Mouse (Mus musculus): ENCODE data around the gene Zfp963. TPM values are rescaled to one million over a fixed set of nuclear protein-coding genes. Genes with fewer than 3 reads are reported as not detected.
"Not testable (repeated sequence)": the region's sequence is repeated elsewhere in the genome, so short reads cannot be mapped to it uniquely, and the experiment has no call there.

Zfp963 gene
- polyA plus RNA-seq, 1 experiment from 2014 or later, result 5.6 TPM

DNA sequence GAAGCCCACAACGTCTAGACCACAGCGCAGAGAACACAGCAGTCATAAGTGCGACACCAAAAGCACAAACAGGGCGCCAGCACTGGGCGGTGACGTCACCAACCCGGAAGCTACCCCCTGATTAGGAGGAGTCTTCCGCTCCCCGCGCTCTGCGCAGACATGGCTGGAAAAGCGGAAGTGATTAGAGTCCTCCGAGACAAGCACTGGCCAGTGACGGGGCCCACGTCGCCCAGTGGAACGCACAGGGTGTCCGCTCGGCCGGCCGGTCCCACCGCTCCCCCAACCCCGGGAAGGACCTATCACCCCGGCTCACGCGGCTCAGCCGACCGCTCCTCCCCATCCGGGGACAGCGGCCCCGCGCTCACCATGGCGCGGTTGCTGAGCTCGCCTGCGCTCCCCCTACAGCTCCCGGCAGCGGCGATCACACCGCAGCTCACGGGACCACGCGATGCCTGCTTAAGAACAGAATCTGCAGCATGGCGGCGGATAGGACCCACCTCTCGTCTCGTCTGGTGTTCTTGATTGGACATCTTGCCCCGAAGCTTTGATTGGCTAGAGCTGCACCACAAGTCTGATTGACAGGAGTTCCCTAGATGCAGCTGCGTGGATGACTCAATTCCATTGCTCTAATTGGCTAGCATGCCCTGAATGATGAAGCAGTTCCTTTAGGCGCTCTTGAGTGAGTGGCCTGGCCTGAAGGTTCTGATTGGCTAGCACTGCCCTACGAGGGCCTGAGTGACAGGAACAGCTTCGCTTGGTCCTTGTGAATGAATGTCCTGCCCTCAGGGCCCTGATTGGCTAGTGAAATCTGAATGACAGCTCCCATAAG lies 33.2 kb downstream of the Zfp963 start:
- no peaks in the 10 kb centered on the region for H3K9me3 ChIP-seq (ENCODE audit: control insufficient read depth, low read length)
- peak overlapping the region; percentile 77 for H3K4me3 ChIP-seq (ENCODE audit: low read depth, low read length)
- H3K27ac ChIP-seq (ENCODE audit: low read depth), result peak overlapping the region; percentile 100

DNA sequence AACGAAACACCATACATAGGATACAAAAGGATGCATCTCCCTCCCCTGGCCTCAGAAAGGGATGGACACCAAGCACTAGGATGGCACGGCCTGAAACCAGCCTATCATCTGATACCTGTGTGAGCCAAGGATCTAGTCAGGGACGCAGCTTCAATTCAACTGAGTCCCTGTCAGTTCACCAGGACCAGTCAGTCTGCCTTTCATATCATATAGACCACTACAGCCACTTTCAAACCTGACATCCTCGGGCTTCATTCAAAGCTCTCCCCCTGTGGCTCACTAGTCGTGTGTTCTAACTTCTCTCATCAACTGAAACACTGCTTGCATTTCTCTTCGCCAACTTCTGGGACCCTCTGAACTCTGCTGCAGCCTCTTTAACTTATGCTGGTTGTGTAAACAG lies 34.4 kb downstream of the Zfp963 start:
- peak overlapping the region; percentile 97 for H3K9ac ChIP-seq (ENCODE audit: low read length)
- H3K27me3 ChIP-seq (replicated peaks; ENCODE audit: control insufficient read depth, insufficient read depth, low read length), result no peaks in the 10 kb centered on the region
- no peaks in the 10 kb centered on the region for H3K9me3 ChIP-seq (ENCODE audit: control insufficient read depth, low read length)
- peaks cover 15% of the 10 kb centered on the region; the same call in 1 of the 2 replicates for H3K4me1 ChIP-seq (replicated peaks; ENCODE audit: control insufficient read depth, insufficient read depth, low read length)
- H3K4me3 ChIP-seq (ENCODE audit: low read depth, low read length), result peak overlapping the region; percentile 77
- peak overlapping the region; percentile 65 for H3K4me2 ChIP-seq (ENCODE audit: low read length)
- DNase-seq (ENCODE audit: low spot score), result no peak
- WGBS, result 77% methylated on average over 6 of the region's 6 CpGs
- no peak overlapping the region for H3K27ac ChIP-seq (ENCODE audit: low read depth)
- ATAC-seq (replicated peaks; ENCODE audit: low FRiP score, low TSS enrichment, low read depth), result no peak
- peaks cover 23% of the 10 kb centered on the region for H3K36me3 ChIP-seq (ENCODE audit: control insufficient read depth, insufficient read depth, low read length)

More for the DNA sequence above, 33.2 kb downstream of the Zfp963 start:
- under 1% methylated on average over 52 of the region's 52 CpGs for WGBS
- ATAC-seq (replicated peaks; ENCODE audit: low FRiP score, low TSS enrichment, low read depth) (peak; percentile 99), DNase-seq (ENCODE audit: low spot score) (peak; percentile 95)
- H3K36me3 ChIP-seq (ENCODE audit: control insufficient read depth, insufficient read depth, low read length), result peaks cover 17% of the 10 kb centered on the region
- H3K4me2 ChIP-seq (ENCODE audit: low read length), result peak overlapping the region; percentile 65
- no peaks in the 10 kb centered on the region for H3K27me3 ChIP-seq (replicated peaks; ENCODE audit: control insufficient read depth, insufficient read depth, low read length)
- H3K9ac ChIP-seq (ENCODE audit: low read length), result peak overlapping the region; percentile 97
- peaks cover 15% of the 10 kb centered on the region; the same call in 1 of the 2 replicates for H3K4me1 ChIP-seq (replicated peaks; ENCODE audit: control insufficient read depth, insufficient read depth, low read length)

DNA sequence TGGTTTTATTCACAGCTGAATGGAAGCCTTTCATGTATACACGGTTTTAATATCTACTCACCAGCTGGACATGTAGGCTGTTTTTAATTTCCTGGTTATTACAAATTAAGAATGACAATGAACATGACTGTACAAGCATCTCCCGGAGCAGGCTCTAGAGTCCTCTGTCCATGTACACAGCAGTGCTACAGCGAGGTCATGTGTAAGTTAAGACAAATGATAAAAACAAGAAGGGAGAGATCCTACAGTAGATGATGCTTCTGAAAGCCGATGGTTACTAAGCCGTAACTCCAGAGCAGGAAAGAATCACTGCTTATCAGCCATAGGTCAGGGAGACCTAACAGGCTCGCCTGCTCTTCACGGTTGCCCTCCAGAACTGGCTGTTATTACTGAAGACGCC lies 36.3 kb downstream of the Zfp963 start:
- no peak overlapping the region for H3K9ac ChIP-seq (ENCODE audit: low read length)
- no peak overlapping the region for H3K4me3 ChIP-seq (ENCODE audit: low read depth, low read length)
- no peak overlapping the region for H3K27ac ChIP-seq (ENCODE audit: low read depth)
- 86% methylated on average over 8 of the region's 8 CpGs for WGBS
- H3K27me3 ChIP-seq (replicated peaks; ENCODE audit: control insufficient read depth, insufficient read depth, low read length), result no peaks in the 10 kb centered on the region
- H3K9me3 ChIP-seq (ENCODE audit: control insufficient read depth, low read length), result no peaks in the 10 kb centered on the region
- H3K36me3 ChIP-seq (ENCODE audit: control insufficient read depth, insufficient read depth, low read length), result peaks cover 42% of the 10 kb centered on the region
- H3K4me2 ChIP-seq (ENCODE audit: low read length), result no peak overlapping the region
- DNase-seq (ENCODE audit: low spot score) (no peak), ATAC-seq (replicated peaks; ENCODE audit: low FRiP score, low TSS enrichment, low read depth) (no peak)
- H3K4me1 ChIP-seq (replicated peaks; ENCODE audit: control insufficient read depth, insufficient read depth, low read length), result peaks cover 15% of the 10 kb centered on the region; the same call in 1 of the 2 replicates

DNA sequence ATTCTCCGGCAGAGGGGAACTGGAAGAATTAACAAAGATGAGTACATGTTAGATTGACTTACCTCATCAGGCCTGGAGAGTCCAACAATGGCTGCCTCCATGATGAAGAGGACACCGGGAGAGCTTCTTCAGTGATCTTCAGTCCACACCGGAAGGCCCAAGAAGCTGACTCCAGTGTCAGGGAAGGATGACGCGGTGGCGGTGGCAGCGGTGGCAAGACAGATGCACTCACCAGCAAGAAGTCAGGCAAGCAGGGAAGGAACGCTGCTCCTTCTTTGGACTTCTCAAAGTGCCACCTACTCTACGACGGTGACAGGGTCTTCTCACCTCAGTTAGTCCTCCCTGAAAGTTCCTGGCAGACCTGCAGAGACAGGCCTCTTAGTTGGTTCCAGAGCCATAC lies 39.1 kb downstream of the Zfp963 start, which contains the start of gene Zfp869:
Zfp869 (minus strand) TSS at position 101 of the 400 bp plus-strand sequence.
- not testable (repeated sequence) for H3K9me3 ChIP-seq (ENCODE audit: control insufficient read depth, low read length); H3K4me2 ChIP-seq (ENCODE audit: low read length); H3K27me3 ChIP-seq (replicated peaks; ENCODE audit: control insufficient read depth, insufficient read depth, low read length); H3K9ac ChIP-seq (ENCODE audit: low read length); ATAC-seq (replicated peaks; ENCODE audit: low FRiP score, low TSS enrichment, low read depth); H3K4me3 ChIP-seq (ENCODE audit: low read depth, low read length); H3K27ac ChIP-seq (ENCODE audit: low read depth); DNase-seq (ENCODE audit: low spot score)
- Histone ChIP-seq H3K4me1 (replicated peaks; ENCODE audit: control insufficient read depth, insufficient read depth, low read length) (peaks cover 13% of the 10 kb centered on the region; the same call in 1 of the 2 replicates), H3K36me3 (ENCODE audit: control insufficient read depth, insufficient read depth, low read length) (peaks cover 71% of the 10 kb centered on the region)
- over 99% methylated on average over 10 of the region's 10 CpGs for WGBS

DNA sequence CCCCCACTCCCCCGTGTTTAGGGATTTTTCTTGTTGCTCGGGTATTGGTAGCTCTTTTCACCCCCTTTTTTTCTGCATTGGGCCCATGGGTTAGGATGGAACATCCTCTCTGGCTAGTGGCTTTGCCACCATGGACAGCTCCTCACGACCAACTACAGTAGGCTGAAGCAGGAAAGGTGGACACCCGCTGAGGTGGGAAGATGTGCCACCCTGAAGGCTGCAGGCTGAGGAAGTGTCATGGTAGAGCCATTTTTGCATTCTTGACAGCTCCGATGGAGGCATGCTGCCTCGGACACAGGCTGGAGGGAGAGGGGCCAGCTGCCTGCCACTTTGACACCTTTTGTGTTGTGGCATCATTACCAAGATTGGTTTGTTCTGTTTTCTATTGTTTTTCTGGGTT lies 48.0 kb downstream of the Zfp963 start:
- no peaks in the 10 kb centered on the region for H3K27me3 ChIP-seq (replicated peaks; ENCODE audit: control insufficient read depth, insufficient read depth, low read length)
- 75% methylated on average over 6 of the region's 6 CpGs for WGBS
- H3K36me3 ChIP-seq (ENCODE audit: control insufficient read depth, insufficient read depth, low read length), result peaks cover 40% of the 10 kb centered on the region
- ATAC-seq (replicated peaks; ENCODE audit: low FRiP score, low TSS enrichment, low read depth), result no peak
- H3K4me3 ChIP-seq (ENCODE audit: low read depth, low read length), result no peak overlapping the region
- no peak overlapping the region for H3K9ac ChIP-seq (ENCODE audit: low read length)
- no peak overlapping the region for H3K4me2 ChIP-seq (ENCODE audit: low read length)
- H3K9me3 ChIP-seq (ENCODE audit: control insufficient read depth, low read length), result 0 out of 2 replicates have a peak, but pooled peaks cover 2% of the 10 kb centered on the region
- no peak for DNase-seq (ENCODE audit: low spot score)
- H3K27ac ChIP-seq (ENCODE audit: low read depth), result no peak overlapping the region
- no peaks in the 10 kb centered on the region for H3K4me1 ChIP-seq (replicated peaks; ENCODE audit: control insufficient read depth, insufficient read depth, low read length)

Other genes starting within 250 kb of the Zfp963 start
- not detected in 2 replicates for gene Gm7697, start 227.0 kb downstream of the Zfp963 start, polyA plus RNA-seq (2014; fragmentation: Nextera tagmentation; extraction: Ambion mirVana)
- 21.3 and 21.4 TPM in 2 replicates for gene Zfp868, start 124.4 kb downstream of the Zfp963 start, polyA plus RNA-seq (2014; fragmentation: Nextera tagmentation; extraction: Ambion mirVana)
- gene Zfp964, start 95.5 kb downstream of the Zfp963 start, polyA plus RNA-seq (2014; fragmentation: Nextera tagmentation; extraction: Ambion mirVana), result 1.3 and 1.8 TPM in 2 replicates
- gene Zfp869, start 39.2 kb downstream of the Zfp963 start, polyA plus RNA-seq (2014; fragmentation: Nextera tagmentation; extraction: Ambion mirVana), result 28.2 and 28.3 TPM in 2 replicates
- gene Gm20422, start 24.9 kb upstream of the Zfp963 start, polyA plus RNA-seq (2014; fragmentation: Nextera tagmentation; extraction: Ambion mirVana), result 0.73 and 1.3 TPM in 2 replicates
- 52.6 and 55.9 TPM in 2 replicates for gene Atp13a1, start 41.2 kb upstream of the Zfp963 start, polyA plus RNA-seq (2014; fragmentation: Nextera tagmentation; extraction: Ambion mirVana)
- 27.4 and 27.5 TPM in 2 replicates for gene Zfp866, start 41.2 kb upstream of the Zfp963 start, polyA plus RNA-seq (2014; fragmentation: Nextera tagmentation; extraction: Ambion mirVana)
- 10.4 and 12.3 TPM in 2 replicates for gene Gmip, start 58.7 kb upstream of the Zfp963 start, polyA plus RNA-seq (2014; fragmentation: Nextera tagmentation; extraction: Ambion mirVana)
- 1.0 and 1.2 TPM in 2 replicates for gene Lpar2, start 72.5 kb upstream of the Zfp963 start, polyA plus RNA-seq (2014; fragmentation: Nextera tagmentation; extraction: Ambion mirVana)
- 5.7 and 6.3 TPM in 2 replicates for gene Pbx4, start 82.5 kb upstream of the Zfp963 start, polyA plus RNA-seq (2014; fragmentation: Nextera tagmentation; extraction: Ambion mirVana)
- 0.44 and 0.57 TPM in 2 replicates for gene Cilp2, start 137.7 kb upstream of the Zfp963 start, polyA plus RNA-seq (2014; fragmentation: Nextera tagmentation; extraction: Ambion mirVana)
- 3.3 and 4.0 TPM in 2 replicates for gene Tssk6, start 152.2 kb upstream of the Zfp963 start, polyA plus RNA-seq (2014; fragmentation: Nextera tagmentation; extraction: Ambion mirVana)
- gene Ndufa13, start 152.6 kb upstream of the Zfp963 start, polyA plus RNA-seq (2014; fragmentation: Nextera tagmentation; extraction: Ambion mirVana), result 215 and 222 TPM in 2 replicates
- 4.1 and 5.0 TPM in 2 replicates for gene Yjefn3, start 152.7 kb upstream of the Zfp963 start, polyA plus RNA-seq (2014; fragmentation: Nextera tagmentation; extraction: Ambion mirVana)
- gene Gatad2a, start 246.4 kb upstream of the Zfp963 start, polyA plus RNA-seq (2014; fragmentation: Nextera tagmentation; extraction: Ambion mirVana), result 51.9 and 57.4 TPM in 2 replicates

Measured in intestine, embryonic 14.5 days (tissue).